Mouse (Mus musculus): ENCODE data around the gene Trcg1. TPM values are rescaled to one million over a fixed set of nuclear protein-coding genes. Genes with fewer than 3 reads are reported as not detected.

The Trcg1 gene
- polyA plus RNA-seq, 2 experiments: not detected

DNA sequence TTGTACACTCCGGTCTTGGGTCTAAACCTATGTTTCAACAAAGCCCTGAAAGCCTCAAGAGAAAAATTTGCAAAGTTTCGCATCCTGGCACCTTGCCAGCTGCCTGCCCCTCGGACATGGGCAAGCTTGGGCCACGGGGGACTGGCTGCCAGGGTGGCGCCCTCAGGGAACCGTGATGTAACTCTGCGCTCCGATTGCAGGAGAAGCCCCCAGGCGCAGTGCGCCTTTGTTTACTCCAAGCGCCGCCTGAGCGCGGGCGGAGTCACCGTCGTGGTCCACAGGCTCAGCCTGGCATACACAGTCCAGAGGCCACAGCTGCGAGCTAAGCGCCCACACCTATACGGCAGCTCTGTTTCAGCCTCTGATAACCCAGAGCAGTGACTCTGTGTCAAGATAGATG, 45.2 kb downstream of the Trcg1 start:
- Histone ChIP-seq H3K9ac (ENCODE audit: low read depth, low read length, severe bottlenecking) (peak overlapping the region; percentile 25; the same call in 1 of the 2 replicates), H3K27me3 (ENCODE audit: control insufficient read depth, insufficient read depth, low read length) (no peaks in the 10 kb centered on the region), H3K4me1 (ENCODE audit: control insufficient read depth, insufficient read depth, low read length) (peaks cover 8% of the 10 kb centered on the region), H3K4me2 (replicated peaks; ENCODE audit: low read depth, low read length, severe bottlenecking) (peak overlapping the region; percentile 46), H3K4me3 (replicated peaks; ENCODE audit: low read length) (peak overlapping the region; percentile 14; the same call in 1 of the 2 replicates), H3K9me3 (ENCODE audit: control insufficient read depth, low read length) (no peaks in the 10 kb centered on the region), H3K36me3 (ENCODE audit: control insufficient read depth, insufficient read depth, low read length) (no peaks in the 10 kb centered on the region), H3K27ac (replicated peaks; ENCODE audit: low read depth, low read length) (no peak overlapping the region)
- ATAC-seq (ENCODE audit: low FRiP score, low read depth) (no peak), DNase-seq (ENCODE audit: low spot score) (no peak)
- TF ChIP-seq POLR2A (IDR thresholded peaks at IDR 0.05; ENCODE audit: borderline replicate concordance, extremely low read depth, insufficient read depth, insufficient read length): no peak
- 8% methylated on average over 20 of the region's 20 CpGs for WGBS

DNA sequence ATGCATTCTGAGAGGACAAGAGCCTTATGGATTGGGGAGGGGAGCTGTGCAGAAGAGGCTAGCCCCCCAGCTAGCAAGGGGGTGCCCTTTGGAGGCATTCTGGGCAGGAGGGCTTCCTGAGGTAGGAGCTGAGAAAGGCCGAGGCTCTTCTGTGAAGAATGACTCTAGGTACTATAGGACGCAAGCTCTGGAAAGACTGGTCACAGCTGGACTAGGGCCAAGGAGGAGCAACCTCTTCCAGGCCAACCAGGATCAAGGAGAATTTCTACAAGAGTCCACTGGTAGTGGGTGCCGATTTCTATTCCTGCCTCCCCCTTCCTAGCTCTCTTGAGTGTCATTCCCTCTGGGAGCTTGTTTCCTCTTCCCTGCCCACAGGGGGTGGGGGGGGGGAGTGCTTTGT, 46.3 kb downstream of the Trcg1 start:
- H3K36me3 ChIP-seq (ENCODE audit: control insufficient read depth, insufficient read depth, low read length): no peaks in the 10 kb centered on the region
- H3K9ac ChIP-seq (ENCODE audit: low read depth, low read length, severe bottlenecking): no peak overlapping the region
- WGBS: 83% methylated on average over 3 of the region's 3 CpGs
- ATAC-seq (ENCODE audit: low FRiP score, low read depth) (no peak), DNase-seq (ENCODE audit: low spot score) (no peak)
- no peak overlapping the region for H3K27ac ChIP-seq (replicated peaks; ENCODE audit: low read depth, low read length)
- no peak overlapping the region for H3K4me2 ChIP-seq (replicated peaks; ENCODE audit: low read depth, low read length, severe bottlenecking)
- peaks cover 8% of the 10 kb centered on the region for H3K4me1 ChIP-seq (ENCODE audit: control insufficient read depth, insufficient read depth, low read length)
- no peaks in the 10 kb centered on the region for H3K27me3 ChIP-seq (ENCODE audit: control insufficient read depth, insufficient read depth, low read length)
- TF ChIP-seq POLR2A (IDR thresholded peaks at IDR 0.05; ENCODE audit: borderline replicate concordance, extremely low read depth, insufficient read depth, insufficient read length): no peak
- H3K4me3 ChIP-seq (replicated peaks; ENCODE audit: low read length): no peak overlapping the region
- H3K9me3 ChIP-seq (ENCODE audit: control insufficient read depth, low read length): no peaks in the 10 kb centered on the region

DNA sequence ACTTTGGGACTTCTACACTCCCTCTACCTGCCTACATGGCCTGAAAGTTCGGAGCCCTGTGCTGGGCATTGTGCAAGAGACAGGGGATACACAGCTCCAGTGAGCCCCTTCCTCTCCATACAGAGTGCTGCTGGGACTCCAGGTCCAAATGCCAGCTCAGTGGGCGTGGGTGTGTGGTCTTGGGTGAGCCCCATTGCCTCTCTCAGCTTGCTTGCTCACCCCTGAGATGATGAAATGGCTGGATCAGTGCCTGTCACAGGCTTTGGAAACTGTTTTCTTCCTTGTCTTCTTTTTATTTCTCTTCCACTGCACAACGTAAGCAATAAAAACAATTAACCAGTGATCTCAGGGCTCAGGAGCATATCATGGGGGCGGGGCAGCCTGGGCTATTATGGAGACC, 47.0 kb downstream of the Trcg1 start:
- Histone ChIP-seq H3K4me2 (replicated peaks; ENCODE audit: low read depth, low read length, severe bottlenecking) (no peak overlapping the region), H3K9ac (ENCODE audit: low read depth, low read length, severe bottlenecking) (no peak overlapping the region), H3K4me1 (ENCODE audit: control insufficient read depth, insufficient read depth, low read length) (peaks cover 8% of the 10 kb centered on the region), H3K36me3 (ENCODE audit: control insufficient read depth, insufficient read depth, low read length) (no peaks in the 10 kb centered on the region), H3K27me3 (ENCODE audit: control insufficient read depth, insufficient read depth, low read length) (no peaks in the 10 kb centered on the region), H3K4me3 (replicated peaks; ENCODE audit: low read length) (no peak overlapping the region), H3K27ac (replicated peaks; ENCODE audit: low read depth, low read length) (no peak overlapping the region), H3K9me3 (ENCODE audit: control insufficient read depth, low read length) (no peaks in the 10 kb centered on the region)
- ATAC-seq (ENCODE audit: low FRiP score, low read depth) (no peak), DNase-seq (ENCODE audit: low spot score) (no peak)
- WGBS: 64% methylated on average over 4 of the region's 4 CpGs
- no peak for TF ChIP-seq POLR2A (IDR thresholded peaks at IDR 0.05; ENCODE audit: borderline replicate concordance, extremely low read depth, insufficient read depth, insufficient read length)

DNA sequence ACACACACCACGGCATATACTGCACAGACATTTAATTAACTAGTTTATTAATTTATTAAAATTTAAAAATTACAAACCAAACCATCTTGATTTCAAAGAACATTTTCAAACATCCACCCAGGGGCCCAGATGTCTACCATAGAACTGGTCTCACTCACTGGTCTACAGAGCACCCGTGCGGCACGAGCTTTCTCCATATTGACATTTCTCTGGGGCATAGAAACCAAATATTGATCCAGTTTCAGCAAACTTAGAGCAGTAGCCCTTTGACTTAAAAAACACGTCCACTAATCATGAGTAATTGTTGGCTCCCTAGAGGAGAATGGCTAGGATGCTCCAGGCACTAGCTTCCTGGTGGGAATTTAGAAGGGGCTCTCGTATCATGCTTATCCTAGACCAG, 50.8 kb downstream of the Trcg1 start:
- H3K9me3 ChIP-seq (ENCODE audit: control insufficient read depth, low read length): no peaks in the 10 kb centered on the region
- no peaks in the 10 kb centered on the region for H3K4me1 ChIP-seq (ENCODE audit: control insufficient read depth, insufficient read depth, low read length)
- no peak for DNase-seq (ENCODE audit: low spot score)
- no peak for TF ChIP-seq POLR2A (IDR thresholded peaks at IDR 0.05; ENCODE audit: borderline replicate concordance, extremely low read depth, insufficient read depth, insufficient read length)
- 92% methylated on average over 6 of the region's 6 CpGs for WGBS
- H3K27ac ChIP-seq (replicated peaks; ENCODE audit: low read depth, low read length): no peak overlapping the region
- H3K27me3 ChIP-seq (ENCODE audit: control insufficient read depth, insufficient read depth, low read length): no peaks in the 10 kb centered on the region
- no peak overlapping the region for H3K4me3 ChIP-seq (replicated peaks; ENCODE audit: low read length)
- H3K36me3 ChIP-seq (ENCODE audit: control insufficient read depth, insufficient read depth, low read length): no peaks in the 10 kb centered on the region
- no peak overlapping the region for H3K4me2 ChIP-seq (replicated peaks; ENCODE audit: low read depth, low read length, severe bottlenecking)
- no peak for ATAC-seq (ENCODE audit: low FRiP score, low read depth)
- no peak overlapping the region for H3K9ac ChIP-seq (ENCODE audit: low read depth, low read length, severe bottlenecking)

DNA sequence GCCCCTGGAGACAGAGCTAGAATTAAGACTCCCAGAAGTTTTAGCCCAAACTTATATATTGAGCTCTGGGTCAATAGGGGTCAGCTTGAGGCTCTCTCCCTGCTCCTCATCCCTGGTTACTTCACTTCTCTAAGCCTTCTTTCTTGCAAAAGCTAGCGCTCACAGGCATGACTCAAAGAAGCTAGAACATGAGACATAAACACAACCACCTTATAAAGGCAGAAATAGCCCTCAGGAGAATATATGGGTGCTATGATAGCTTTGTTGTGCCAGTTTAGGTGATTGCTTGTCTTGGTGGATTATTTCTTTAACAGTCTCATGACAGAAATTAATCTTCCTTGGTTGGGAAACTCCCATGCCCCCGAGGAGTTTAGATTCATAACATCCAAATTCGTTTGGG, 58.5 kb downstream of the Trcg1 start:
- H3K4me2 ChIP-seq (replicated peaks; ENCODE audit: low read depth, low read length, severe bottlenecking): no peak overlapping the region
- no peak overlapping the region for H3K27ac ChIP-seq (replicated peaks; ENCODE audit: low read depth, low read length)
- 71% methylated on average over 3 of the region's 3 CpGs for WGBS

DNA sequence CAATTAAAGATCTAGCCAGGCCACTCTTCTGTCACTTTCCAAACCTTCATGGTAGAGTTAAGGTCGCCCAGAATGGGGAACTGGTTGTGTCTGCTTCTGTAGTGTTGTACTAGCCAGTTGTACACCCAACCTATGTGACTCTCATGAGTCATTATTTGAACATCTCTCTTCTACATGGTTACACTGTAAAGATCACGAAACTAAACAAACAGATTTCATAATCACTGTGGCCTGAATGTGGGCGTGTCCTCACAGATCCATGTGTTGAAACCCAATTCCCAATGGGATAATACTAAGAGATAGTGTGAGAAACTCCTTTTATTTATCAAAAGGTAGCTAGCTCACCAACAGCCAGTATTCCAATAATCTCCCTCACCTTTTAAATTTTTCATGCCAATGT, 59.3 kb downstream of the Trcg1 start:
- Histone ChIP-seq H3K36me3 (ENCODE audit: control insufficient read depth, insufficient read depth, low read length) (no peaks in the 10 kb centered on the region), H3K4me1 (ENCODE audit: control insufficient read depth, insufficient read depth, low read length) (no peaks in the 10 kb centered on the region), H3K27me3 (ENCODE audit: control insufficient read depth, insufficient read depth, low read length) (no peaks in the 10 kb centered on the region), H3K4me3 (replicated peaks; ENCODE audit: low read length) (no peak overlapping the region), H3K9me3 (ENCODE audit: control insufficient read depth, low read length) (no peaks in the 10 kb centered on the region), H3K27ac (replicated peaks; ENCODE audit: low read depth, low read length) (no peak overlapping the region), H3K9ac (ENCODE audit: low read depth, low read length, severe bottlenecking) (no peak overlapping the region), H3K4me2 (replicated peaks; ENCODE audit: low read depth, low read length, severe bottlenecking) (no peak overlapping the region)
- no peak for TF ChIP-seq POLR2A (IDR thresholded peaks at IDR 0.05; ENCODE audit: borderline replicate concordance, extremely low read depth, insufficient read depth, insufficient read length)
- no peak for ATAC-seq (ENCODE audit: low FRiP score, low read depth)
- WGBS: 76% methylated on average over 3 of the region's 3 CpGs
- no peak for DNase-seq (ENCODE audit: low spot score)

More for the DNA sequence above, 58.5 kb downstream of the Trcg1 start:
- no peaks in the 10 kb centered on the region for H3K9me3 ChIP-seq (ENCODE audit: control insufficient read depth, low read length)
- no peak for TF ChIP-seq POLR2A (IDR thresholded peaks at IDR 0.05; ENCODE audit: borderline replicate concordance, extremely low read depth, insufficient read depth, insufficient read length)
- no peak overlapping the region for H3K9ac ChIP-seq (ENCODE audit: low read depth, low read length, severe bottlenecking)
- no peak overlapping the region for H3K4me3 ChIP-seq (replicated peaks; ENCODE audit: low read length)
- no peaks in the 10 kb centered on the region for H3K36me3 ChIP-seq (ENCODE audit: control insufficient read depth, insufficient read depth, low read length)
- H3K4me1 ChIP-seq (ENCODE audit: control insufficient read depth, insufficient read depth, low read length): no peaks in the 10 kb centered on the region
- no peaks in the 10 kb centered on the region for H3K27me3 ChIP-seq (ENCODE audit: control insufficient read depth, insufficient read depth, low read length)
- no peak for ATAC-seq (ENCODE audit: low FRiP score, low read depth)
- DNase-seq (ENCODE audit: low spot score): no peak

Data from limb, embryonic 14.5 days (tissue).